Mouse (Mus musculus): ENCODE results near the gene Elavl3.
"Not testable (repeated sequence)": the region's sequence is repeated elsewhere in the genome, so short reads cannot be mapped to it uniquely, and the experiment has no call there.

Elavl3 gene

DNA sequence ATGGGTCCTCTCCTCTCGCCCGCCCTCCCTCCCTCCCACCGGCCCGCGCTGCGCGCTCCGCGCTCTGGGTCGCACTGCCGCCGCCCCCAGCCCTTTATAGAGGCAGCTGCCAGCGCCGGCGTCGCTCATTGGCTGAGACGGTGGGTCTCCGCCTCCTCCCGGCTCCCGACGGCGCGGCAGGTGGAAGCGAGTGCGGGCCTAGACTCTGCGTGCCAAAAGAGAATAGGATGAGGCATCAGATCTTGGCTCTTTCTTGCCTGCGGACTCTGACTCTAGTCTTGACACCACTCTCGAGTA, at the start of gene Elavl3:
TSS of gene Elavl3 (minus strand) at position 66 of the 297 bp plus-strand sequence.
- DNase-seq: no peak

DNA sequence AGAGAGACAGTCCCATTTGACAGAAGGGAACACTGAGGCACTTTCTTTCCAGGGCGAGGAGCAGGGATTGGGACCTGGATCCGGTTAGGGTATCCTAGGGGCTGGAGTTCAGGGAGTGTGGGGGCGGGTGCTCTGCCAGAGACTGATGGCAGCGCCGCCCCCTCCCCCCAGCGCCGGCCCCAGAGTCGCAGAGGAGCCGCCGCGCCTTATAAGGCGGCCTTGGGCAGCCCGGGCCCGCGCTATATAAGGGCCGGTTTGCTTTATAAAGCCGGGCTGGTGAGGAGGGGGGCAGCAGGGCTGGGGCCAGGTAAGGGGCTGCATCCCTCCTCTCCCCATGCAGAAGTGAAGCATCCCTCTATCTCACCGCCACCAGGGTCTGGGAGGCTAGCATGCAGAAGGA, 48.1 kb upstream of the Elavl3 start:
- no peak for DNase-seq

DNA sequence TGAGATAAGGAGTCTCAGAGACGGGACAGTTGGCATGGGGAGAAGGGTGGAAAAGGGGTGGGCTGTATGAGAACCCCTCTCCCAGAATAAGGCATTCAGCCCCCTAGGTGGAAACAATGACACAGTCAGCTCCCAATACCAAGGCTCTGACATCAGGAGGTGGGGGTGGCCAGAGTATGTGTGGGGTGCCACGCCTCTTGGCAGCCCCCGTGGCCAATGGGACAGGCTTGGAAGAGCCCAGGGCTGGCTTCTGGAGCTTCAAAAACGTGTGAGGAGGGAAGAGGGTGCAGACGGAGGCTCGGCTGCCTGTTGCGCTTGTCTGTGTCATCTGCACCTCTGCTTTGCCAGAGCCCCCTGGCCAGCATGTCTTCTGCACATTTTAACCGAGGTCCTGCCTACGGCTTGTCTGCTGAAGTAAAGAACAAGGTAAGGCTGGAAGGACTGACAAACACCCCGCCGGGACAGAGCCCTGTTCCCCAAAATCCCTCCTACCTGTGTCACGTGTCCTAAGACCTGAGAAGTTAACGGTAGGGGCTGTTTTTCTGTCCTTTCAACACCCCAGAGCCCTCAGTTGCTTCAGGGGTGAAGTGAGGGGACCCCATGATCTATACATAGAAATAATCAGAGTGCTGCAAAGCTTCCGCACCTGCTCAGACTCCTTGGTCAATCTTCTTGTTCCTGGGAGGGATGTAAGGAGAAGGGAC, 47.3 kb upstream of the Elavl3 start, which contains the start of gene Cnn1:
TSS of gene Cnn1 (plus strand) at position 224 of the 704 bp plus-strand sequence.
- no peak for DNase-seq

DNA sequence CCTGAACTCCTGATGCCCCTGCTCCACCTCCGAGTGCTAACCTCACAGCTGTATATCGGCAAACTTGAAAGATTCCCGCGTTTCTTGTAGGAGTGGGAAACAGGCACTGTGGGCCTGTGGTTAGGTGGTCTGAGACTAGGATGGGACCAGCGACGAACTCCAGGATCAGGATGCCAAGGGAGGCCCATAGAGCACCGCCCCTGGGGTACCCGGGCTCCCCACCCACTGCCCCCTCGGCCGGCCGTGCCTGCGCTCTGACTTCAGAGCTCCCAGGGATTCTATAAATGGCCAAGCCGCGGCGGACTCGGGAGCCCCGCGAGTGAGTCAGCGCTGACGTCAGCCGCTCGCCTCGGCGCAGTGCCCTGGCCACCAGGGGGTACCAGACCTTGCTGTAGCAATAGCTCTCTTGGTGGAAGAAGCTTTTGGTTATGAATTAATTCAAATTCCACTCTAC, 44.1 kb upstream of the Elavl3 start:
- DNase-seq: peak; percentile 71

DNA sequence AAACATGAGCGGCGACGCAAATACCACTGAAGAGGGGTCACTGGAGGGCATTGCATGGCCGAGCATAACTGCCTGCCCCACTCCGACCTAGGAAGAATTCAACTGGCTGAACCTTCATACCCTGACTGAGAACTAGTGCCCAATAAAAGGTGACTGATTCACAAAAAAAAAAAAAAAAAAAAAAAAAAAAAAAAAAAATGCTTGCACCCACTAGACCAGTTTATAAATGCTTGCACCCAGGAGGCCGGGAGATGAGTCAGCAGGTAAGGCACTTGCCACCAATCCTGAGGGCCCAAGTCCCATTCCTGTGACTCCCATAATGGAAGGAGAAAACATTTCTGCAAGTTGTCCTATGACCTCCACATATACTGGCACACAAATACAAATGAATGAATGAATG, 40.9 kb upstream of the Elavl3 start:
- DNase-seq: no peak

DNA sequence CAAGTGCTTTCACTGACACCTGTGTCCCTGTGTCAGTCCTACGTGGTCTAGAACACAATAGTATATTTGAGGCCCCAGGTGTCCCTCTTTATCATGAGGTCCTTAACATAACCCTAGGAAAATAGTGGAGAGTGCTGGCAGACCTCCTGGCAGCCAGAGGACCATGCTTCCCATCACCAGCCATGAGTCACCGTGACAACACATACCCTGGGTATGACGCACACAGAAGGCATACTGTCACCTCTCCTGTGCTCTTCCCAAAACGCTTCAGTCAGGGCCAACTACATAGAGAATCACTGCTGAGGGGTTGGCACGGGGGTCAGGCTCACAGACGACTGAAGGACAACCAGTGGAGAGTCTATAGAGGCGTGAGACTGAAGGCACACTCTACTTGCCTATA, 38.2 kb upstream of the Elavl3 start:
- DNase-seq: no peak

DNA sequence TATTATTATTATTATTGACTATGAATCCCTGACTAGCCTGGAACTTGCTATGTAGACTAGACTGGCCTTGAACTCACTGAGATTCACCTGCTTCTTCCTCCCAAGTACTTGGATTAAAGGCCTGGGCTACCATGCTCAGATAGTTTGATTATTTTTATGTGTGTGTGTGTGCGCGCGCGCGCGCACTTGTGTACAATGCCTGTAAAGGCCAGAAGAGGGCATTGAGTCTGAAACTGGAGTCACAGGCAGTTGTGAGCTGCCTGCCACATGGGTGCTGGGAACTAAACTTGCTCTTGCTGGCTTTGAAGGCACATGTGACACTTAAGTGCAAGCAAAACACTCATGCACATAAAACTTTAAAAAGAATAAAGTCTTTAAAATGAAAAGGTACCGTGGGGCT, 37.5 kb upstream of the Elavl3 start:
- no peak for DNase-seq

DNA sequence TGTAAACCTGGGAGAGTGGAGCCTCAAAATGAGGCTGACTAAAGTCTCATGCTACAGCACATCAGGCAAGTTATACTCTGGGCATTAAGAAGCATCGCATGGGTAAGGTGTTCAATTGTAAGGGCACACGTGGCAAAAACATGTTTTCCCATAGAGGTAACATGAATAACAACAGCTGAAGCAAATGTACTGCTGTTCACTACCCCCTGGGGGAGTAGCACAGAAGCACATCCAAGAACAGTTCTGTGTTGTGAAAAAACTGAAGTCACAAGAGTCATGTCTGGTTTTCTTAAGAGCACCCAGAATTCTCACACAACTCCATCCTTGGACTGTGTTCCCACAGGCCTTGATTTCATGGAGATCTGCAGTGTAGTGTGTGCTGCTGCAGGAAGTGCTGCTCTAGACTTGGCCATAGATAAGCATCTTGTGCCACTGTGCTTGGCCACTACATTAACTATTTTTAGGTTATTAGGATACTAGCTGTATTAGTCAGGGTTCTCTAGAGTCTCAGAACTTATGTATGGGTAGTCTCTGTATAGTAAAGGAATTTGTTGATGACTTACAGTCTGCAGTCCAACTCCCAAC, 35.3 kb upstream of the Elavl3 start:
- no peak for DNase-seq

DNA sequence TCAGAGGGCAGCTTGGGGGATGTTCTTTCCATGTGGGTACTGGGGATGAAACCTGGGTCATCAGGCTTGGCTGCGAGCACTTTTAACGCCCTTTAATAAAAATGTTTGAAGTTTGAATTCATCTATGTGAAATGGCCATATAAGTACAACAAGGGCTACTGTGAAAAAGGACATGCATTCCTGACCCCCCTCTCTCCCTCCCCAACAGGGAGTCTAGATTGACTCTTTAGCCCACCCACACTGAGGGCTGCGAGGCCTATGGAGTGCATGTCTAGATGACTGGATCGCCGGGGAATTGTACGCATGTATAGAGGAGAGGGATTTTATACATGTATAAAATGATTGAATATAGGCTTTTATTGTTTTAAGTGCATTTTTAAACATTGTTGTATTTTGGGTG, 34.2 kb upstream of the Elavl3 start:
- DNase-seq: no peak

DNA sequence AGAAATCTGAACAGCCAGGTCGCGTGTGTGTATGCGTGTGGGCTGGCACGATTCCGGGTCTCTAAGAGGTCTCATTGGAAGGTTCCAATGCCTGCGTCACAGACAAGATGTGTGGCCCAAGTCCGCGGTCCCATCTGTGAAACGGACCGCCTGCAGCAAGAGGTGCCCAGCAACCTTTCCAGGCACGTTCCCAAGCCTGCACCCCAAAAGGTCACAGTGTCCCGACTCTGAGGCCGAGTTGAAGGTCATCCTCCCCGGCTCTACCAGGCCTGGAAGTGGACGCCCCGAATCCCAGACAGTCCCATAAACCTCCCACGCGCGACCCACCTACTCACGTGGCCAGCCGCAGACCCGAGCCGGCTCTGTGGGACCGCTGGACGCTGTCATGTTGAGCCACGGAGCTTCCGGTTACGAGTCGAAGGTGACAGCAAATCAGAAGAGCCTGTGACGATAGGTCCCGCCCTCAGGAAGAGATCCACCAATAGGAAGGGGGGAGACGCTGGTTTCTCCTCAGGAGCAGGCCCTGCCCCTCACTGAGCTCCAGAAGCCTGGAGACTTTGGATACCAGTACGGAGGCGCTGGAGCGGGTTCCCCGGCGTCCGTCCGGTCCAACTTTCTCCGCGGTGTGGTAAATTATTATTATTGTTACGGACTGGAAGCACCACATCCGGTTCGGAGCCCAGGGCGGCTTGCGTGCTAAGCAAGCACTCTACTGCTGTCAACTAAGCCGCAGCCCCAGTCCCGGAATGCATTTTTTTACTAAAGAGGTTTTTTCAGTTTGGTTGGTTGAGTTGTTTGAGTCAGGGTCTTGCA, 33.4 kb upstream of the Elavl3 start, which contains the start of gene Ecsit:
TSS of gene Ecsit (minus strand) at position 417 of the 813 bp plus-strand sequence.
- DNase-seq: peak; percentile 97

DNA sequence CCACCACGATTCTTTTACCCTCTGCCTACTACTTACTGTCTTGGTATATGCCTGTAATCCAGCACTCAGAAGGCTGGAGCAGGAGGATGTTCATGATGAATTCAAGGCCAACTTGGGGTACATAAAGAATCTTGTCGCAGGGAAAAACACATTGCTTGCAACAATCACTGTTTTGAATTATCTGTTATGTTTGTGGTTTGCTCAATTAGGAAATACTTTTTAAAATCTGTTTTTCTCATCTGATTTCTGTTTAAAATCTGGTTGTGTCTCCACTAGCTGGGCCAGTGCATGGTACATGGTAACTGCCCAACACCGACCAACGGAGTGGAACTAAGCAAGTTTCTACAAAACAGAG, 32.8 kb upstream of the Elavl3 start:
- DNase-seq: no peak

DNA sequence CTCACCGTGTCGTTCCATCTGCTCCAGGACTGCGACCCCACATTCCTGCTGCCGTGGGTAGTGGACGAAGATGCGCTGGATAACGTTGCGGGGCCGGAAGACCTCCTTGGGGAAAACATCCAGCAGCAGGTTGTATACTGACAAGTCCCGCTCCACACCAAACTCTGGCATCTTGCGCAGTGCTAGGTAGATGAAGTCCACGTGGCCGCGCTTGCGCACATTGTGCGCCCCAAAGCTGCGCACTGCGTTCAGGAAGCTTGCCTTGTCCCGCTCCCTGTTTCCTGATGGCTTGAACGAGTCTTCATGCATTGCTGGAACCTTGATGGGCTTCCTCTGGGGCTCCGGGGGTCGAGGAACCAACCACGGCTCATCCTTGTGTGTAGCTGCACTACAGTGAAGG, 24.4 kb upstream of the Elavl3 start:
- DNase-seq: no peak

DNA sequence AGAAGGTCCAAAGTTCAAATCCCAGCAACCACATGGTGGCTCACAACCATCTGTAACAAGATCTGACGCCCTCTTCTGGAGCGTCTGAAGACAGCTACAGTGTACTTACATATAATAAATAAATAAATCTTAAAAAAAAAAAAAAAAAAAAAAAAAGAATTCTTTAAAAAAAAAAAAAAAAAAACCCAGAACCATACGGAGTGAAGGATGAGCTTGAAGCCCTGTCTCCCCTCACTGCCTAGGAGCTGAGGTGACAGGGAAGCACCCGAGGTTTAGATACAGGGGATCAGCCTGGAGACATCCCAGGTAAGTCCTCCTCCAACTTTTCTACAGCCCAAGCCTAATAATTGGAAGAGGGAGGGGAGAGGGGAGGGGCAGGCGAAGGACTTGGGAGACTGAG, 24.0 kb upstream of the Elavl3 start:
- not testable (repeated sequence) for DNase-seq

DNA sequence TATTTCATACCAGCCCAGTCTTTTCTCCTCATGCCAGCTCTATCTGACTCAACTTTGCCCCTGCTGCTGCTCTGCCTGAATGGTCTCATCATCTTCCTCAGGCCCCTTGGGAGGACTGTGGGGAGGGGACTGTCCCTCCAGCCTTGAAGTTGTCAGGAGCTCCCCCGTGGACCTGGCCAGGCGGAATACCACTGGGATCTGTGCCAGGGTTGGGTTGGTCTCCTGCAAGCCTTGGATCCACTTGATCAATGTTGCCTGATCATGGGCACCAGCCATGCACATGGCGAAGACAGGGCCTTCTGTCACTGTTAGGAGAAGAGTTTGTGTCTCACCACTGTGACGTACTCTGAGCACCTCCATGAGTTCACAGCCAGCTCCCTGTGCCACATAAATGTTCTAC, 20.5 kb upstream of the Elavl3 start:
- no peak for DNase-seq

DNA sequence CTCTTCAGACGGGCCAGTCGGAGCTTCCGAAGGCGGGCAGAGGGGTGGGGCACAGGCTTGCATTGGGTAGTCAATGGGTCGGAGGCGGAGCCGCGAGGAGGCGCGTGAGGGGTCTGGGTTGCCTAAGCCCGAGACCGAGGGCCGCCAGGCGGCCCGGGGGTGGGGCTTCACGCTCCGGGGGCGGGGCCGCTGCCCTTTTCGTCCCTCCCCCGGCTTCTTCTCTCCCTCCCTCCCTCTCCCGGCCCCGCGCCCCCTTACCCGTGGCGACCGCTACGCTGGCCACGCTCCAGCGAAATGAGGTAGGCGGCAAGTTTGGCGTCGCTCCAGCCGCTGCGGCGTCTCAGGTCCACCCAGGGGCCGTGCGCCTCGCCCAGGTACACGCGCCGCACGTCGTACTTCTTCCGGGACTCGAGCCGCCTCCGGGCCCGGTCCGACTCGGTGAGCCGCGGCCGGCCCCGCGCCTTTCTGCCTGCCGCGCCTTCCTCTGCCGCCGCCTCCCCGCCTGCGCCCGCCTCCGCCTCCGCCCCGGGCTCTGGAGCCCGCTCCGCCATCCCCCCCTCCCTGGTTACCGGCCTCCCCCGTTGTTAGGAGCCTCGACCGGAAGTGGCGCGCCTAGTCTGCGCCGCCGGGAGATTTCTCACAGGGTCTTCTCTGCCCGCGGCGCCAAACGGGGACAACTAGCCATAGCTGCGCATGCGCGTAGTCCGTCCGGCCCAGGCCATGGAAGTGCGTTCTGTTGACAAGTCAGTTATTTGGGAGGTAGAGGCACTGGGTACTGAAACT, 19.2 kb upstream of the Elavl3 start, which contains the start of the genes Gm49318 and Zfp653:
TSS of gene Gm49318 (minus strand) at position 469 of the 783 bp plus-strand sequence.
TSS of gene Zfp653 (minus strand) at position 586 of the 783 bp plus-strand sequence.
- DNase-seq: peak; percentile 98

DNA sequence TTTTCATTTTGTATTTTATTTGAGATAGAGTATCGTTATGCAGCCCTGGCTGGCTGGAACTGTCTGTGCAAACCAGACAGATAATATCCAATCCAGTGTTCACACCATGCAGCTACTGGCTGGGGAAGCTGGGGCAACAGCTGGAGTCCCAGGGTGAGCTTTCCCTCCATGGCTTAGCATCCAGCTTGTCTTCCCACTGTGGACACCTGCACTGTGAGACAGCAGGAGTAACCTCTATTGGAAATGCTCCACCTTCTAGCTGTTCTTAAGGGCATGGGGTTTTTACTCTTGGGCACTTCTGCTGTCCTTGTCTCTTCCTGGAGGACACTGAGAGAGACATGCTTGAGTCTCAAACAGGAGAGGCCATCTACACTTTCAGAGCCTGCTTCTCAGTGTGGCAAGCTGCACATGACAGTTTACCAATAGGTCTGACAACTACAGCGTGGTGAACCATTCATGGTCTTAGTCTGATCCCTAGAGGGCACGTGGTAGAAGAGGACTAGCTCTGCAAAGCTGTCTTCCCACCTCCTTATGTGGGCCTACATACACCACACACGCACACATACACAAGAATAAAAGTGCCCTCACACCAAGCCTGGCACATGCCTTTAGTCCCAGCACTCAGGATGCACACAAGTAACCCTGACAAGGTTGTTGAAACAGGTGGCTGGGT, 18.2 kb upstream of the Elavl3 start:
- DNase-seq: no peak

DNA sequence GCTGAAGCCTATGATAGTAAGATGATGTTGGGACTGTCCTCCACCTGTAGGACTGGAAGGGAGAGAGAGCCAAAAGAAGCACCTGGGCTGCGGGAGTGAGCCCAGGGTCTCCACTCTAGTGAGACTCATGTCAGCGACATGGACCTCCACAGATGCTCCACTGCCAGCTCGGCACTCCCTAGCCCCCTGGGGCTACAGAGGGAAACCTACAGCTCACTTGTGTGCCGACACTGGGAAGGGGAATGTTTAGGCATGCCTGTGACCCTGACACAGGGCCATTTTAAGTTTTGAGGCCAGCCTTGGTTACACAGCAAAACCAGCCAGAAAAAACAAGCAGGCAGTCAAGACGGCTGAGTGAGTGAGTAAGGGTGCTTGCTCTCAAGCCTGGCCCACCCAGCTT, 15.4 kb upstream of the Elavl3 start:
- DNase-seq: no peak

DNA sequence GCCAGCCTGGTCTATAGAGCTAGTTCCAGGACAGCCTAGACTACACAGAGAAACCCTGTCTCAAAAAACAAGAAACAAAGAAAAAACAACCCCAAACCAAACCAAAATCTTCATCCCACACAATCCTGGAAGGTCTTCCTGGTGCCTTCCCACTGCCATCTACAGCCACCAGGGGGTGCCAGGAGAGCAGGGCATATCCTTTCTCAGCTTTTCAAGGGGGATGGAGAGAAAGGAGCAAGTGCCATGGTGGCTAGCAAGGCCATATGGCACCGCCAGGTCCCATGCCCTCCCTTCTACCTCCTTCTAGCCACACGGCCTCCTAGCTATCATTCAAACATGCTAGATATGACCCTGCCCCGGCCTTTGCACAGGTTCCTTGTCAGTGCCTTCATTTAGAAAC, 14.6 kb upstream of the Elavl3 start:
- no peak for DNase-seq

DNA sequence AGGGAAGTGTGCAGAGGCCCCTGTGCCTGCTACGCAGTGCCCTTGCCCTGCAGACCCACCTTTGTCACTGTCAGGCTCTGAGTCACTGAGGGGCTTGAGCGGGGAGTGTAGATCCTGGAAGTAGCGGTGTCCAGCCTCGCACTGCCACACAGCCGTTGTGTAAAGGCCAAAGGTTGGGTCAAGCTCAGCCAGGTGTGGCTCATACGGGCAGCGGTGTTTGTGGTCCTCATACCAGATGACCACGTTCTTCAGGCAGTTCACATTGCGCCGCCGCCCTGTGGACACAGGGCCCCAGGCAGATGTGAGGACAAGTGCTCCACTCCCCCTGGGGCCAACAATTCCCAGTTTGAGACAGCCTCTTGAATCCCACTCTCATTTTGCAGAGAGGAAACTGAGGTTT, 13.8 kb upstream of the Elavl3 start:
- no peak for DNase-seq

DNA sequence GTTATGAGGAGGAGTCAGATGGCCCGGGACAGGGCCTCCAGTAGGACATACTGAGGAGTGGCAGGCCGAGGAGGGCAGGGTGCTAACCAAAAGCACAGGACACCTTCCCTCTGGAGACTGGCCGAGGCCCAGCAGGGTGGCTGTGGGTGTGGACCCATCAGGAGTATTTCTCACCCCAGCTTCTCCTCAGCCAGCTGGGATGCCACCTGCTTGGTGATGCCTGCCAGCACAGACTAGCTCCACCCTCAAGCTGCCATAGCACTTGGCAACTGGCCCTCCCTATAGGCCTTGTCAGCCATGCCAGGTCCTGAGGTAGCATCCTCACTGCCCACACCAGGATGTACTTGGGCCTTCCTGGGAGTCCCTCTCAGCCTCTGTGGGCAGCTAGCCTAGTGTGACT, 12.5 kb upstream of the Elavl3 start:
- no peak for DNase-seq

DNA sequence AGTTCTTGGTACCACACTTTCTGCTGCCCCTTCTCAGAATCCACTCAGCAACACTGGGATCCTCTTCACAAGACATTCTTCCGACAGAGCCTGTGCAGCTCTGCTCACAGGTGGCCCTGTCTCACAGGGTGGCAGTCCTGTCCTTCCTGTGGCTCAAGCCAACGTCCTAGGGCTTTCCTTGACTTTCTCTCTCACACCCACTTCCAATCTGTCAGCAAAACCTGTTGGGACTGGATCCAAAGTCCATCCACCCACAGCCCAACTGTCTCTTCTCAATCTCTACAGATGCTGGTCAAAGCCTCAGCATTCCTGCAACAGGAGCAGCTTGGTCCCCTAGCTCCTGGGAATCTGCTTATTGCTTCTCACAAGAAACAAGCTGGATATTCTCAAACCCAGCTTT, 9.5 kb upstream of the Elavl3 start:
- no peak for DNase-seq

DNA sequence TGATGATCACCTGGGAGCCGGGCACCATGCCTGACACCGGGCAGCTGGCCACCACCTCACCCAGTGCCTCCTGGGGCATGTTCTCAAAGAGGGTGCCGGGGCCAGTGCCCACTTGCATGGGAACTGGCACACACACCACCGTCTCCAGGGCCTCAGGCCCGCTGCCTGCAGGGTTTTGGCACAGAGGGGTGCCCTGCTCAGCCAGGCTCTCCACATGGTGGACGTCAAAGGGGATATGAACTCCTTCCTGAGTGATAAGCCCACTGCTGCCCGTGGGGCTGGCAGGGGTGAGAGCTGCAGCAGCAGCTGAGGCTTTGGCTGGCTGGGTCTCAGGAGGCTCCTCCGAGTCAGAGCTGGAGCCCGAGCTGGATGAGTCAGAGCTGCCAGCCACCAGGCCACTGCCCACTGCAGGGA, 6.2 kb upstream of the Elavl3 start:
- DNase-seq: no peak

All from kidney, adult 11 months (tissue).